Mouse (Mus musculus) lung, postnatal 0 days (tissue): ENCODE measurements at regions not wholly inside any gene's neighbourhood (a gene's known extent, or its start where the extent isn't known, plus 50 kb on each side); places are given as distances from the start of the nearest gene placed in this dataset.
A peak's percentile ranks its signal among the peaks of the same experiment; 100 is the strongest.

Experiments
- ATAC-seq: fragments of 200-750 bp; cut with Nextera tagmentation; 2 replicates; pipeline ENCODE4 v1.8.0; 2017; ENCODE audit warnings: moderate library complexity
- DNase-seq: peaks from one replicate; pipeline ENCODE4 v3.0.0-alpha.2; 2016; ENCODE audit warnings: low spot score
- H3K27ac ChIP-seq: fragments of 300-500 bp; sonication (generic); 2 replicates; pipeline ENCODE4 v1.5.1; 2014; ENCODE audit warnings: antibody characterized with exemption, mild to moderate bottlenecking, low read length, mixed read lengths
- H3K27me3 ChIP-seq: fragments of 300-500 bp; sonication (generic); replicated peaks from 2 replicates; pipeline ENCODE4 v1.6.1; 2014; ENCODE audit warnings: low read length, mixed read lengths; ENCODE audit not compliant: insufficient read depth
- H3K36me3 ChIP-seq: fragments of 300-500 bp; sonication (generic); 2 replicates; pipeline ENCODE4 v1.6.1; 2014; ENCODE audit warnings: low read length, mixed read lengths; ENCODE audit not compliant: insufficient read depth
- H3K4me1 ChIP-seq: fragments of 300-500 bp; sonication (generic); 2 replicates; pipeline ENCODE4 v1.6.1; 2014; ENCODE audit warnings: antibody characterized with exemption, low read depth, low read length, mixed read lengths; ENCODE audit not compliant: insufficient read depth
- H3K4me2 ChIP-seq: fragments of 300-500 bp; sonication (generic); replicated peaks from 2 replicates; pipeline ENCODE4 v1.6.1; 2014; ENCODE audit warnings: low read depth, mild to moderate bottlenecking, low read length, moderate library complexity, mixed read lengths
- H3K4me3 ChIP-seq: fragments of 300-500 bp; sonication (generic); 2 replicates; pipeline ENCODE4 v1.5.1; 2014; ENCODE audit warnings: low read depth, low read length
- H3K9ac ChIP-seq: fragments of 300-500 bp; sonication (generic); replicated peaks from 2 replicates; pipeline ENCODE4 v1.6.1; 2014; ENCODE audit warnings: low read depth, mild to moderate bottlenecking
- H3K9me3 ChIP-seq: fragments of 300-500 bp; sonication (generic); 2 replicates; pipeline ENCODE4 v1.6.1; 2016; ENCODE audit warnings: low read length, mixed read lengths
- CTCF ChIP-seq: IDR thresholded peaks from 2 replicates; pipeline ENCODE4 v1.5.1; 2016; ENCODE audit warnings: antibody characterized with exemption, mild to moderate bottlenecking
- EP300 ChIP-seq: IDR thresholded peaks from 2 replicates; pipeline ENCODE4 v1.6.1; 2016; ENCODE audit warnings: antibody characterized with exemption, mild to moderate bottlenecking, control low read depth
- WGBS: fragments of 180-500 bp; shearing (Covaris S2); extraction: QIAGEN DNeasy Blood & Tissue Kit; methylation state at CpG from one replicate; pipeline ENCODE4 v1.1.7; 2014; 5-methylcytosine and 5-hydroxymethylcytosine counted together

GRCm38 (mm10) chr14:67181586-67181985, 1172.6 kb upstream of the Gulo start:
- TF ChIP-seq CTCF (no peak), EP300 (no peak)
- DNase-seq = peak; percentile 42
- H3K9ac ChIP-seq = no peak overlapping the region
- H3K4me3 ChIP-seq = no peak overlapping the region
- ATAC-seq = no peak
- no peak overlapping the region for H3K4me2 ChIP-seq
- no peaks in the 10 kb centered on the region for H3K4me1 ChIP-seq
- H3K27ac ChIP-seq = no peak overlapping the region
- no peaks in the 10 kb centered on the region for H3K36me3 ChIP-seq
- 37% methylated on average over 3 of the region's 3 CpGs for WGBS
- no peaks in the 10 kb centered on the region for H3K27me3 ChIP-seq
- H3K9me3 ChIP-seq = no peaks in the 10 kb centered on the region

DNA sequence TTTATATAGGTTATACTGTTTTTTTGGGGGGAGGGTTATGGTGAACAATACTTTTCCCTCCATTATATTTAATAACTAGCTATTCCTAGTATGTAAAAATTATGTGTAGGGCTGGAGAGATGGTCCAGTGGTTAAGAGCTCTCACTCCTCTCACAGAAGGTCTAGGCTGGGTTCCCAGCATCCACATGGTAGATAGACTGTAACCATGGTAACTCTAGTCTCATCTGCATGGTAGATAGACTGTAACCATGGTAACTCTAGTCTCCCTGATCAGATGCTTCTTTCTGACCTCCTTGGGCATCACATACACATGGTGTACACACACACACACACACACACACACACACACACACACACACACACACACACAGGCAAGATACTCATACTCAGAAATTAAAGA, 1170.5 kb upstream of the Gulo start:
- H3K27me3 ChIP-seq = no peaks in the 10 kb centered on the region
- no peaks in the 10 kb centered on the region for H3K9me3 ChIP-seq
- DNase-seq (no peak), ATAC-seq (no peak)
- H3K4me3 ChIP-seq = no peak overlapping the region
- TF ChIP-seq CTCF (no peak), EP300 (no peak)
- H3K4me1 ChIP-seq = no peaks in the 10 kb centered on the region
- no peak overlapping the region for H3K9ac ChIP-seq
- H3K27ac ChIP-seq = no peak overlapping the region
- no peaks in the 10 kb centered on the region for H3K36me3 ChIP-seq
- no peak overlapping the region for H3K4me2 ChIP-seq

- H3K27me3 ChIP-seq = no peaks in the 10 kb centered on the region
- TF ChIP-seq CTCF = no peak
- no peak for TF ChIP-seq EP300
- no peak overlapping the region for H3K4me2 ChIP-seq
- no peak overlapping the region for H3K9ac ChIP-seq
- 34% methylated on average over 9 of the region's 9 CpGs for WGBS
- H3K9me3 ChIP-seq = no peaks in the 10 kb centered on the region
- H3K36me3 ChIP-seq = no peaks in the 10 kb centered on the region
- H3K27ac ChIP-seq = no peak overlapping the region
- no peaks in the 10 kb centered on the region for H3K4me1 ChIP-seq
- H3K4me3 ChIP-seq = no peak overlapping the region
- no peak for DNase-seq
- ATAC-seq = no peak
These were observed 1169.5 kb upstream of the Gulo start for GRCm38 (mm10) chr14:67178329-67179039.

DNA sequence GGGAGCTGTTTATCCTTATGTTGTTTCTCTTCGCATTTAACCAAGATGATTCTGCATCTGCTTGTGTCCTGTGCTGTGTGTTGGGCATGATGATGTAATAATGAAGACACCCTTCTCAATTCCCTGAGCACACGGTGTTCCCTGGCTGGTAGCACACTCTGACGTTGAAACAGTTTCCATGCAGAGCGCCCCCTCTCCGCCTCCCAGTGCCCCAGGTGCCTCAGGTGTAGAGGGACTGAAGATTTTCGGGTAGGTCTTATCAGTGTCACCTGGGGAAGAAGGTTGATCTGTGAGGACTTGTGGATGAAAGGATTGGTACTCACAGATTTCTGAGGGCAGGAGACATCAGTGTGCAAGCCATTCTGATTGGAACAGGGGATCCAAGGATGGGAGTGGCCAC, 1167.7 kb upstream of the Gulo start:
- H3K4me3 ChIP-seq = no peak overlapping the region
- DNase-seq (no peak), ATAC-seq (no peak; the same call in 1 of the 2 replicates)
- no peak for TF ChIP-seq EP300
- no peak for TF ChIP-seq CTCF
- no peak overlapping the region for H3K27ac ChIP-seq
- H3K36me3 ChIP-seq = no peaks in the 10 kb centered on the region
- no peak overlapping the region for H3K9ac ChIP-seq
- H3K27me3 ChIP-seq = no peaks in the 10 kb centered on the region
- WGBS = 61% methylated on average over 6 of the region's 6 CpGs
- no peaks in the 10 kb centered on the region for H3K4me1 ChIP-seq
- no peaks in the 10 kb centered on the region for H3K9me3 ChIP-seq
- H3K4me2 ChIP-seq = no peak overlapping the region

DNA sequence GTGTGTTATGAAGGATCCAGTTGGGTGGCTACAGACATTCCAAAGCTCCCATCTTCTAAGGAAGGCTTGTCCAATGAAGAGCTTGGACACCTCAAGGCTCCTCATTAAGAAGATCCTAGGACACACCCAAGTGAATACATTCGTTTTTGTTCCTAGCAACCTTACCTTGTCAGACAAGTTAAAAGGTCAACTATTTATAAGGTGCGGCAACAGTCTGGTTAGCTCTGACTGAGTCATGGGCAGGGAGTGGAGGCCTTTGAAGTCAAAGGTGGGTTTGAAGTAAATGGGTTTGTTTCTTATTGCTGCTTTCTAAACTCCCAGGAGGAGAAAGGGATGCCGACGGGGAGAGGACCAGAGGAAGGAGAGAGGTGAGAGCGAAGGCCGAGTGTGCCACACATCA, 1167.1 kb upstream of the Gulo start:
- Histone ChIP-seq H3K9ac (no peak overlapping the region), H3K27ac (no peak overlapping the region), H3K4me3 (no peak overlapping the region), H3K4me2 (no peak overlapping the region), H3K9me3 (no peaks in the 10 kb centered on the region), H3K27me3 (no peaks in the 10 kb centered on the region), H3K36me3 (no peaks in the 10 kb centered on the region), H3K4me1 (no peaks in the 10 kb centered on the region)
- DNase-seq (no peak), ATAC-seq (0 out of 2 replicates have a peak, but pooled peaks have one; percentile 12)
- 72% methylated on average over 6 of the region's 6 CpGs for WGBS
- TF ChIP-seq EP300 (no peak), CTCF (no peak)

- no peaks in the 10 kb centered on the region for H3K36me3 ChIP-seq
- TF ChIP-seq CTCF = no peak
- TF ChIP-seq EP300 = no peak
- DNase-seq (no peak), ATAC-seq (no peak)
- H3K27ac ChIP-seq = no peak overlapping the region
- no peak overlapping the region for H3K9ac ChIP-seq
- 72% methylated on average over 7 of the region's 7 CpGs for WGBS
- H3K4me1 ChIP-seq = no peaks in the 10 kb centered on the region
- no peak overlapping the region for H3K4me3 ChIP-seq
- H3K9me3 ChIP-seq = no peaks in the 10 kb centered on the region
- no peaks in the 10 kb centered on the region for H3K27me3 ChIP-seq
- H3K4me2 ChIP-seq = no peak overlapping the region
These were observed 1165.9 kb upstream of the Gulo start for GRCm38 (mm10) chr14:67174929-67175328.

DNA sequence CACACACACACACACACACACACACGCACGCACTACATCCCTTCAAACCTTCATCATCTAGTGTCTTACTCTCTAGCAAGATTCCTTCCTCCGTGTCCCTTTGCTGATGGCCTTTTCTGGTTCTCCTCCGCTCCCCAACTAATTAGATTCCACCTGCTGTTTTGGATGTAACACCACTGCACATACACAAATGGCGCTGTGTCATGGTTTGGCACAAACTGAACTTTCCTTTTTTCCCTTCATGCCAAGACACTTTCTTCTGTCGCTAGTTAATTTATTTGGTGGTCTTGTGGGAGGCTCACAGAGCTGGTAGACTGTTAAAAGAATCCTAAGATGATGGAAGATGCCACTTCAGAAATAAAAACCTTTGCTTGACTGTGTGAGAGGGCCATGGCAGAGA, 1161.8 kb upstream of the Gulo start:
- Histone ChIP-seq H3K4me1 (0 out of 2 replicates have a peak, but pooled peaks cover 2% of the 10 kb centered on the region), H3K27me3 (no peaks in the 10 kb centered on the region), H3K9me3 (no peaks in the 10 kb centered on the region), H3K4me2 (no peak overlapping the region), H3K27ac (no peak overlapping the region), H3K36me3 (no peaks in the 10 kb centered on the region), H3K9ac (no peak overlapping the region), H3K4me3 (no peak overlapping the region)
- 78% methylated on average over 6 of the region's 6 CpGs for WGBS
- DNase-seq = no peak
- no peak for ATAC-seq
- TF ChIP-seq CTCF = no peak
- no peak for TF ChIP-seq EP300
